ENCODE assay signal across 33 mouse cellular contexts in the genomic region with DNA sequence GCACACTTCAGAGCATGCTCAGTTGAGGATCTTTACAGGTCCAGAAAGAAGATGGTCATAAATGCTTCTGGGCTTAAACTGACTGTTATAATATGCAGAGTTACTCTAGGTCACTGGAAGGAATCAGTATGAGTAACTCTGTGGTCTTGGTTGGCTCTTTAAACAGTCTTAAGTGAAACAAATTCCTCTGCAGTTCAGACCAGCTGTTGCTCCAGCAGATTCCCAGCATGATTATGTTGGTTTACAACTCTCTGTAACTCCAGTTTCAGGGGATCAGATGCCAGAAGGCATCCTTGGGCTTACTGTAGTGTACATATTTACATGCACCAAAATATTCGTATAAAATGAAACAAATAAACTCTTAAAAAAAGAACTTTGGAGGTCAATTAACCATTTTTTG.
DNase-seq lines count a peak whose midpoint lies in the region; ATAC-seq and TF ChIP-seq lines count a peak whose summit lies in the region.
"Had no signal": no experiment of that assay in that cellular context is flagged by ENCODE, and none has a peak within 500 bp of the region (broad histone marks: within the 10 kb centered on the region; RNA-seq: fewer than 3 reads in every experiment).

No protein-coding gene starts in this region.

- no peaks in the 10 kb centered on the region for H3K36me3 ChIP-seq in embryonic facial prominence, embryonic 14.5 days (ENCODE audit: control insufficient read depth, insufficient read depth, low read length)
- H3K36me3 ChIP-seq in embryonic facial prominence, embryonic 10.5 days (replicated peaks), result no peaks in the 10 kb centered on the region
- no peaks in the 10 kb centered on the region for H3K36me3 ChIP-seq in limb, embryonic 13.5 days
- no peaks in the 10 kb centered on the region for H3K36me3 ChIP-seq in limb, embryonic 10.5 days
- no peaks in the 10 kb centered on the region for H3K36me3 ChIP-seq in limb, embryonic 14.5 days (ENCODE audit: control insufficient read depth, insufficient read depth, low read length)
- H3K36me3 ChIP-seq: embryonic facial prominence, embryonic 15.5 days; forebrain, embryonic 10.5 days; G1E; heart, embryonic 12.5 days; heart, embryonic 15.5 days had no signal

- H3K27me3 ChIP-seq in embryonic facial prominence, embryonic 14.5 days (replicated peaks; ENCODE audit: control insufficient read depth, insufficient read depth, low read length), result no peaks in the 10 kb centered on the region
- H3K27me3 ChIP-seq in embryonic facial prominence, embryonic 10.5 days (replicated peaks; ENCODE audit: low read depth, poor library complexity, severe bottlenecking), result no peaks in the 10 kb centered on the region
- H3K27me3 ChIP-seq in limb, embryonic 13.5 days, result no peaks in the 10 kb centered on the region
- no peaks in the 10 kb centered on the region for H3K27me3 ChIP-seq in limb, embryonic 10.5 days (ENCODE audit: low read depth, poor library complexity, severe bottlenecking)
- no peaks in the 10 kb centered on the region for H3K27me3 ChIP-seq in limb, embryonic 14.5 days (ENCODE audit: control insufficient read depth, insufficient read depth, low read length)
- H3K27me3 ChIP-seq: CH12.LX; embryonic facial prominence, embryonic 15.5 days; forebrain, embryonic 13.5 days; heart, embryonic 12.5 days; heart, embryonic 15.5 days; Patski had no signal

- H3K4me1 ChIP-seq in embryonic facial prominence, embryonic 14.5 days (ENCODE audit: control insufficient read depth, insufficient read depth, low read length), result no peaks in the 10 kb centered on the region
- no peaks in the 10 kb centered on the region for H3K4me1 ChIP-seq in embryonic facial prominence, embryonic 10.5 days
- H3K4me1 ChIP-seq in limb, embryonic 13.5 days, result no peaks in the 10 kb centered on the region
- H3K4me1 ChIP-seq in limb, embryonic 10.5 days, result no peaks in the 10 kb centered on the region
- no peaks in the 10 kb centered on the region for H3K4me1 ChIP-seq in limb, embryonic 14.5 days (ENCODE audit: control insufficient read depth, insufficient read depth, low read length)
- H3K4me1 ChIP-seq: embryonic facial prominence, embryonic 15.5 days; forebrain, embryonic 10.5 days; forebrain, embryonic 13.5 days; heart, embryonic 12.5 days; heart, embryonic 15.5 days had no signal

- ATAC-seq in embryonic facial prominence, embryonic 14.5 days (ENCODE audit: low read depth), result no peak
- ATAC-seq in limb, embryonic 13.5 days (ENCODE audit: low FRiP score, low read depth), result peak; percentile 48; the same call in 1 of the 2 replicates
- peak; percentile 74 for ATAC-seq in limb, embryonic 14.5 days (ENCODE audit: low FRiP score, low read depth)
- ATAC-seq: forebrain, embryonic 13.5 days; forebrain, embryonic 16.5 days; hindbrain, postnatal 0 days; inflammation-experienced regulatory T-cells, adult 6 months; Patski had no signal

- no peak overlapping the region for H3K4me3 ChIP-seq in embryonic facial prominence, embryonic 14.5 days (ENCODE audit: low read depth, low read length)
- H3K4me3 ChIP-seq in embryonic facial prominence, embryonic 10.5 days, result no peak overlapping the region
- H3K4me3 ChIP-seq in limb, embryonic 13.5 days, result no peak overlapping the region
- H3K4me3 ChIP-seq in limb, embryonic 10.5 days, result no peak overlapping the region
- H3K4me3 ChIP-seq in limb, embryonic 14.5 days (replicated peaks; ENCODE audit: low read length), result no peak overlapping the region
- H3K4me3 ChIP-seq: embryonic facial prominence, embryonic 15.5 days; erythroblast, embryonic 14.5 days; forebrain, embryonic 10.5 days; forebrain, embryonic 13.5 days; heart, embryonic 12.5 days; heart, embryonic 15.5 days had no signal

- intact Hi-C loops in heart, postnatal 10 days (cut with DNase I), result no loop called here

- 61% methylated on average over 1 of the region's 1 CpGs for WGBS in embryonic facial prominence, embryonic 14.5 days
- WGBS in embryonic facial prominence, embryonic 10.5 days, result 81% methylated on average over 1 of the region's 1 CpGs
- 58% methylated on average over 1 of the region's 1 CpGs for WGBS in limb, embryonic 13.5 days
- 82% methylated on average over 1 of the region's 1 CpGs for WGBS in limb, embryonic 10.5 days
- 64% methylated on average over 1 of the region's 1 CpGs for WGBS in limb, embryonic 14.5 days

- peak; percentile 40 for DNase-seq in embryonic facial prominence, embryonic 14.5 days (ENCODE audit: low spot score)
- DNase-seq in embryonic facial prominence, embryonic 10.5 days (ENCODE audit: low spot score), result no peak
- no peak for DNase-seq in limb, embryonic 10.5 days (ENCODE audit: low spot score)
- peak; percentile 3 for DNase-seq in A20 (ENCODE audit: low read depth, low spot score)
- DNase-seq in limb, embryonic 14.5 days (ENCODE audit: low spot score), result peak; percentile 33
- no peak for DNase-seq in gastrocnemius, adult 18-20 months (ENCODE audit: low spot score)
- no peak for DNase-seq in heart, postnatal 10 days
- DNase-seq: adrenal gland, adult 2 months; adrenal gland, postnatal 14 days; B cell, adult 2 months; cerebellum, adult 11 months; cerebellum, adult 2 months; cerebellum, postnatal 10 days; cerebellum, postnatal 36 days; embryo, embryonic 11 days; gastrocnemius, postnatal 25 days; heart, adult 18-20 months; heart, postnatal 14 days; heart, postnatal 4 days had no signal

- no peak overlapping the region for H3K9ac ChIP-seq in embryonic facial prominence, embryonic 14.5 days (ENCODE audit: low read depth, low read length)
- H3K9ac ChIP-seq in limb, embryonic 13.5 days, result no peak overlapping the region
- no peak overlapping the region for H3K9ac ChIP-seq in limb, embryonic 14.5 days (ENCODE audit: low read depth, low read length, severe bottlenecking)
- H3K9ac ChIP-seq: embryonic facial prominence, embryonic 15.5 days; forebrain, embryonic 13.5 days; heart, embryonic 12.5 days; heart, embryonic 15.5 days; hindbrain, embryonic 14.5 days had no signal

- H3K27ac ChIP-seq in embryonic facial prominence, embryonic 14.5 days (replicated peaks; ENCODE audit: low read depth, low read length), result no peak overlapping the region
- no peak overlapping the region for H3K27ac ChIP-seq in embryonic facial prominence, embryonic 10.5 days (replicated peaks)
- no peak overlapping the region for H3K27ac ChIP-seq in limb, embryonic 13.5 days
- no peak overlapping the region for H3K27ac ChIP-seq in limb, embryonic 10.5 days
- H3K27ac ChIP-seq in limb, embryonic 14.5 days (replicated peaks; ENCODE audit: low read depth, low read length), result no peak overlapping the region
- H3K27ac ChIP-seq: embryonic facial prominence, embryonic 15.5 days; forebrain, embryonic 10.5 days; forebrain, embryonic 13.5 days; heart, embryonic 15.5 days; hindbrain, embryonic 14.5 days; hindbrain, postnatal 0 days had no signal

- no peaks in the 10 kb centered on the region for H3K9me3 ChIP-seq in embryonic facial prominence, embryonic 14.5 days (ENCODE audit: control insufficient read depth, low read length)
- no peaks in the 10 kb centered on the region for H3K9me3 ChIP-seq in embryonic facial prominence, embryonic 10.5 days
- no peaks in the 10 kb centered on the region for H3K9me3 ChIP-seq in limb, embryonic 13.5 days
- no peaks in the 10 kb centered on the region for H3K9me3 ChIP-seq in limb, embryonic 10.5 days (replicated peaks)
- H3K9me3 ChIP-seq in limb, embryonic 14.5 days (ENCODE audit: control insufficient read depth, low read length), result no peaks in the 10 kb centered on the region
- H3K9me3 ChIP-seq: embryonic facial prominence, embryonic 15.5 days; forebrain, embryonic 10.5 days; forebrain, embryonic 13.5 days; G1E; heart, embryonic 12.5 days; heart, embryonic 15.5 days had no signal

- no peak overlapping the region for H3K4me2 ChIP-seq in embryonic facial prominence, embryonic 14.5 days (ENCODE audit: low read depth, low read length)
- no peak overlapping the region for H3K4me2 ChIP-seq in limb, embryonic 13.5 days (replicated peaks)
- no peak overlapping the region for H3K4me2 ChIP-seq in limb, embryonic 14.5 days (replicated peaks; ENCODE audit: low read depth, low read length, severe bottlenecking)
- H3K4me2 ChIP-seq: embryonic facial prominence, embryonic 15.5 days; forebrain, embryonic 13.5 days; heart, embryonic 12.5 days; heart, embryonic 15.5 days; hindbrain, embryonic 14.5 days had no signal

- TF ChIP-seq POLR2A in limb, embryonic 14.5 days (IDR thresholded peaks at IDR 0.05; ENCODE audit: borderline replicate concordance, extremely low read depth, insufficient read depth, insufficient read length), result no peak

Comparison
In these comparisons a context has a peak if more than half of its experiments do, and no peak if none do; other contexts are left out.
1. DNase-seq: peak in embryonic facial prominence, embryonic 14.5 days (single experiment), A20 (single experiment) and limb, embryonic 14.5 days (single experiment); none in embryonic facial prominence, embryonic 10.5 days (single experiment), limb, embryonic 10.5 days (single experiment), gastrocnemius, adult 18-20 months (single experiment) and heart, postnatal 10 days (0 of 2).